Mouse (Mus musculus) spleen, postnatal 10 days (tissue): ENCODE data around the gene Rftn1.
"Not testable (repeated sequence)": the region's sequence is repeated elsewhere in the genome, so short reads cannot be mapped to it uniquely, and the experiment has no call there.

Source experiments
- DNase-seq, 2 experiments: peaks; one replicate each; pipeline ENCODE4 v3.0.0; 2021 to 2022; ENCODE audit warnings: low spot score in 2 of 2

Gene Rftn1

GRCm38 (mm10) chr17:50128392-50128791 lies 62.1 kb downstream of the Rftn1 start:
- no peak for DNase-seq

GRCm38 (mm10) chr17:50127045-50127813 lies 63.2 kb downstream of the Rftn1 start:
- DNase-seq, result no peak

- DNase-seq, result no peak
Measured at GRCm38 (mm10) chr17:50126545-50126944, 63.9 kb downstream of the Rftn1 start.

- DNase-seq, result no peak
Measured at GRCm38 (mm10) chr17:50125900-50126299, 64.6 kb downstream of the Rftn1 start.

- DNase-seq, result no peak
Measured at GRCm38 (mm10) chr17:50125245-50125798, 65.2 kb downstream of the Rftn1 start.

GRCm38 (mm10) chr17:50124708-50125107 lies 65.8 kb downstream of the Rftn1 start:
- DNase-seq, result no peak

GRCm38 (mm10) chr17:50122555-50122954 lies 67.9 kb downstream of the Rftn1 start:
- no peak for DNase-seq

- no peak for DNase-seq
Measured at GRCm38 (mm10) chr17:50120098-50120497, 70.4 kb downstream of the Rftn1 start.

GRCm38 (mm10) chr17:50117461-50117860 lies 73.0 kb downstream of the Rftn1 start:
- DNase-seq, result no peak

GRCm38 (mm10) chr17:50116980-50117379 lies 73.5 kb downstream of the Rftn1 start:
- no peak for DNase-seq

- DNase-seq, result not testable (repeated sequence)
Measured at GRCm38 (mm10) chr17:50116401-50116800, 74.1 kb downstream of the Rftn1 start.

- DNase-seq, result not testable (repeated sequence)
Measured at GRCm38 (mm10) chr17:50115716-50116115, 74.8 kb downstream of the Rftn1 start.

GRCm38 (mm10) chr17:50114659-50115058 lies 75.8 kb downstream of the Rftn1 start:
- DNase-seq, result no peak

- DNase-seq, result no peak
Measured at GRCm38 (mm10) chr17:50110650-50111415, 79.6 kb downstream of the Rftn1 start.

GRCm38 (mm10) chr17:50106811-50107210 lies 83.7 kb downstream of the Rftn1 start:
- DNase-seq, result no peak

GRCm38 (mm10) chr17:50104131-50104530 lies 86.3 kb downstream of the Rftn1 start:
- no peak for DNase-seq

GRCm38 (mm10) chr17:50101416-50101815 lies 89.1 kb downstream of the Rftn1 start:
- DNase-seq, result no peak

- DNase-seq, result no peak
Measured at GRCm38 (mm10) chr17:50100070-50100469, 90.4 kb downstream of the Rftn1 start.

- DNase-seq, result no peak
Measured at GRCm38 (mm10) chr17:50099378-50099777, 91.1 kb downstream of the Rftn1 start.

- no peak for DNase-seq
Measured at GRCm38 (mm10) chr17:50098297-50098696, 92.2 kb downstream of the Rftn1 start.

GRCm38 (mm10) chr17:50097831-50098230 lies 92.6 kb downstream of the Rftn1 start:
- DNase-seq, result no peak

- no peak for DNase-seq
Measured at GRCm38 (mm10) chr17:50096305-50096704, 94.2 kb downstream of the Rftn1 start.

GRCm38 (mm10) chr17:50094596-50094995 lies 95.9 kb downstream of the Rftn1 start:
- DNase-seq, result no peak
